Mouse (Mus musculus): Measurements from ENCODE around the gene Dld.

Gene Dld

DNA sequence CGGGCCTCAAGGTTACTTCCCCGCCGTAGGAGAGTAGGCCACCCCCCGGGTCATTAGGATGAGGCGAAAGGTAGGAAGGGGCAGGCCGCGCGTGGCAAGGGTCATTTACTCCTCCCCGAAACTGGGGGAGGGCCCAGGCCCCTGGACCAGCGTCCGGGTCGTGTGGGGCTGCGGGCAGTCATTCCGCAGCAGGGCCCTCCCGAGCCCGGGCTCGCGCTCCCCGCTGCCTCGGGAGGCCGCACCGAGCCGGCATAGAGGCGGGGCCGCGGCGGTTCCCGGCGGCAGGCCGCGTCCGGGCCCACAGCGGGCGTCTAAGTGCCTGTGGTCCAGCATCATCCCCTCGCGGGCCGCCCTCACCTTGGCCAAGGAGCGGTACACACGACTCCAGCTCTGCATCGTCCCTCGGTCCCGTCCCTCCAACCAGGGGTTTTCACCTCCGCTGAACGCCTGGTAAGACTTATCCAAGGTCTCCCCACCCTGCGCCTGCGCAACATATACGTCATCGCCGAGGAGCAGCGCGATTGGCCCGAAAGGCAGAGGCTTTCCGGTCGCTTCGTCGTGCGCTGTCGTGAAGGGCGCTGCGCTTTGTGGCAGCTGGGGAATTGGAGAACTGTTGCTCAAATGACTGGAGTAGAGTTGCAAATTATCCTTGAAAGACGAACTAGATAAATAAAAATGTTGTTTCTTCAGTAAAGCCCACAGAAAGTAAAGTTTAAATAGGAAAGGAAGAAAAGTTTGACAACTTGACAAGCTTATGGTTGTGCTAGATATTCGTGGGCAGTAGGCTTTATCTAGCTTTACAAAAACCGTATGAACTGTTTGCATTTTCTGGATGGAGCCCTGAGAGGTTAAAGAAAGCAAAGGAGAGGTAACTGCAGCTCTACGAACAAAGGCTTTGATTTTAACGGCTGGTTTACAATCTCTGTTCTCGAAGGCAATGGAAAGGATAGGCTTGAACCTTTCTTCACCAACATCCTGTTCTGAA is at the start of gene Dld:
Dld (minus strand) TSS at position 510 of the 985 bp plus-strand sequence.
- peak; percentile 93 for DNase-seq

DNA sequence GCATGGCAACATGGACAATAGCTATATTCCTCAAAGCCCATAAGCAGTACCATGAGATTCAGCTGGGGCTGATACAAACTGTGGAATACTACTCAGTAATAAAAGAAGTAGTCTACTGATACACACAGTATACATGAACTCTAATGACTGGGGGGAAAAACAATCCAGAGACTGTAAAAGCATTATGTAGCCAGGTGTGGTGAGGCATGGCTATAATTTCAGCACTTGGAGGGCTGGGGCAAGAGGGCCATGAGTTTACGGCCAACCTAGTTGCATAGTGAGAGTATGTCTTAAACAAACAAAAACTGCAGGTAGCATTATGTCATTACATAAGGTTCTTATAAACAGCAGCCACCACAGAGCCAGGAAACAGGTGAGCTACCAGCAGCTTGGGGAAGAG is 49.6 kb upstream of the Dld start:
- DNase-seq, result no peak

DNA sequence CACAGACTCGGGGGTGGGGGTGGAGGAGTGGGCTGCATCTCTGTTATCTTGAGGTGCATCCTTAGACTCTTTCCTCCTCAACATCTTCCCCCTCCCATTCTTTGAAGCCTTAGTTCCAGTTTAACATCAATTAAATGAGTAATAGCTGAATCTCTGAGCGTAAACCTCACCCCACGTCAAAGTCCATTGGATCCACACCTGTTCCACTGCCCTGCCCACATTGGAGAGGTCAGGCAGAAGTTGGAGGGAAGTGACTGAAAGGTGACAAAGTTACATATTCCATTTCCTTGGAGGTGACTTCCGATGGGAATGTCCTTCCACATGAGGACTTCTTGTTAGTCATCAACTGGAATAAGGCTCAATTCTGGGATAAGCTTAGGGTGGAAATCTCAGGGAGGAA is 46.5 kb upstream of the Dld start:
- DNase-seq, result no peak

DNA sequence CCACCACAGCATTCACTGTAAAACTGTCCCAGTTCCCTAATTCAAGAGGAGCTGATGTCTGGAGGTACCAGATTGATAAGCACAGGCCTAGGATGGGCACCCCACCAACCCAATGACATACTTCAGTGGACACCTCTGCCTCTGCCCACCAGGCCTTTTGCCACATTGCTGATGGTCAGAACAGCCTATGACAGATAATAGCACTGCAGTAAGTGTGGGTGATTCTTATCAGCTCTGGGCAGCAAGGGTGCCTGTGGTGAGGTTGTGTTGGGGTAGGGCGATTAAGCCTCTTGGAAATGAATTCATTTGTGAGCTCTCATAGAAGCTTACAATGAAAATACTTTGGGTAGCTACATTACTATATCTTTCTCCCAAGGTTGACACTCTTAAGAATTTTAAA is 44.6 kb upstream of the Dld start:
- no peak for DNase-seq

DNA sequence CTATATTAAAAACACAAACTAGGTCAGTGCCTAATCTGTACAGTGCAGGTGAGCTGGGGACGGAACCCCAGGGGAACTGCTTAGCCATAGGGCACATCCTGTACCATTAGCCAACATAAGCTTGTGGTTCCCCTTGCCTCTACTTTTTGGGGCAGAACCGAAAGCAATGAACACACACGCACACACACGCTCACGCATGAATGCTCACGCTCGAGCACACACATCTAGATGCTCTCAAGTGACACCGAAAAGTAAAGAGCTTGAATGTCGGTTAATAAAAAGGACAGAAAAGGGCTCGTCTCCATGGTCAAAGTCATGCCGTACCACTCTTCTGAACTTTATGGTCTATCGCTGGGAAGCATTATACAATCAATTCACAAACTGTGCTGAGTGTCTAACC is 40.4 kb upstream of the Dld start:
- DNase-seq, result no peak

DNA sequence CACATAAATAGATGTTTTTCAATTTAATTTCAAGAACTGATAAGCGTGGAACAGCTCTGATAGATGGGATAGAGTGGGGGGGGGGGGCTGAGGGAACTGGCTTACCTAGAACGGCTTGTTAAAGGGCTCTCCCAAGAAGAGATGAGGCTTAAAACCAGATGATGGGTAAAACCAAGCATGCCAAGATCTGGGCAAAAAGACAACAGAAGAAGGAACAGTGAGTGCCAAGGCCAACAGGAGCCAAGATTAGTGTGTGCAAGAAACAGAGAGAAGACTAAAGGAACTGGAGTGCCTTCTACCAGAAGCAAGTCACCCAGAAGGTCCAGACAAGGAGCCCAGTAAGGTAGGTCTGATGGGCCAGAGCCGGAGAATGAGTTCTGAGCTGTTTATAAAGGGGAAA is 39.3 kb upstream of the Dld start, which contains the start of gene Slc26a3:
Slc26a3 (plus strand) TSS at position 301 of the 400 bp plus-strand sequence.
- no peak for DNase-seq

DNA sequence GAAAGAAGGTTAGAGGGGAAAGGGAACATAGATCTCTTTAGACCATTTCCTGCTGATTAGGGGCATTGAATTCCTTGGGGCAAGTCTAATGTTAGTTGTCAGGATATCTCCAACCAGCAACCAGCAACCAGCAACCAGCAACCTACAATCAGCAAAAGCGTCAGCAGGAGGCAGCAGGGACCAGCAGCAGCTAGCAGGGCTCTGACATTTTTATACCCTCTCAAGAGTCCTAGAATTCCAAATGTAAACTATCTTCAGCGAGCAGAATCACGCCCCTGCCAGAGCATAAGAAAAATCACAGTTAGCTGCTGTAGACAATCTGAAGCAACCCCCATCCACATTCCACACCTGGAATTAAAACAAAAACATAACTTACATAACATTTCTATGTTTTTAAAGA is 36.0 kb upstream of the Dld start:
- no peak for DNase-seq

DNA sequence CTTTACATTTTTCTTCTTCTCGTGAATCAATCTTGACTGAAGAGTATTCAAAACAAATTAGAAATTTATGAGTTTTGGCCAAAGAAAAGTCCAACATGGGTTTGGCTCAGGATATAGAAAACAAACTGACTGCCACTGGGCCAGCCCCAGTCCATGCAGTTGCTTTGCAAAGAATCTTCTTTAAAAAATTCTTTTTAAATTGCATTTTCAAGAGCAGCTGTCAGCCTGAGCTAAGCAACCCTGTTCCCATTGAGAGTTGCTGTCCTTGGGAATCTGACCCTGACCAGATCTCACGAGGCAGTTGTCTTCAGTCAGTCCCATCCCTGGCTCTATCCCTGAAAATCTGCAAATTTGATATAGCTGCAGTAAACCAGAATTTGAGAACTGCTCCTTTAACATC is 31.2 kb upstream of the Dld start:
- DNase-seq, result no peak

DNA sequence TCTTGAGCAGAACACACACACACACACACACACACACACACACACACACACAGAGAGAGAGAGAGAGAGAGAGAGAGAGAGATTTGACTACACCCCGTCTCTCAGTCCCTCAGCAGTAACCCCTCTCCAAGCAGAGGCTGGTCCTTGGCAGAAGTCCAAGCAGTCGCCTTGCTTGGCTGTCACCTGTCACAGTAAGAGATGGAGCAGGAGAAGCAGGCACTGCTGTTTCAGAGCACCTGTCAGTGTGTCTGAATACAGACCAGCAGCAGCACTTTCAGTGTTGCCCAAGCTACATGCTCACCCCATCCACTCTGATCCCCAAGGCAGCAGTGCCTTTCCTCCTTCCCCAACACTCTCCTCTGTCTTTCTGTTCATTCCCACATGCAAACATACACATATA is 29.6 kb upstream of the Dld start:
- DNase-seq, result no peak

DNA sequence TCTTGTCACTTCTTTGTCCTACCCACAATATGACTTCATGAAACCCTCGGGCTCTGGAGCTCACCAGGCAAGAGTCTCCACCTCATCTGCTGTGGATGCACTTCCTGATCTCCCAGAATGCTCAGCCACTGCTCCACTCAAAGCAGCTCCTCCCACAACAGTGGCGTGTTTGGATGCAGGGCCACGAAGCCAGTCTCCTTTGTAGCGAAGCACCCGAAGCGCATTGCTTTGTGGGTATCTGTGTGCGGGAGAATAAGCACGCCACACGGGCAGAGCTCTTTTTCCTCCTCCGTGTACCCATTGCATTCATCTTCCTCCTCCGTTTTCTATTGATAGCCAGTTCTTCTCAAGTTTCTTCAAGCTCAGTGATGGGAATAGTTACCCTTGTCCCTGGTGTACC is 26.0 kb upstream of the Dld start:
- no peak for DNase-seq

DNA sequence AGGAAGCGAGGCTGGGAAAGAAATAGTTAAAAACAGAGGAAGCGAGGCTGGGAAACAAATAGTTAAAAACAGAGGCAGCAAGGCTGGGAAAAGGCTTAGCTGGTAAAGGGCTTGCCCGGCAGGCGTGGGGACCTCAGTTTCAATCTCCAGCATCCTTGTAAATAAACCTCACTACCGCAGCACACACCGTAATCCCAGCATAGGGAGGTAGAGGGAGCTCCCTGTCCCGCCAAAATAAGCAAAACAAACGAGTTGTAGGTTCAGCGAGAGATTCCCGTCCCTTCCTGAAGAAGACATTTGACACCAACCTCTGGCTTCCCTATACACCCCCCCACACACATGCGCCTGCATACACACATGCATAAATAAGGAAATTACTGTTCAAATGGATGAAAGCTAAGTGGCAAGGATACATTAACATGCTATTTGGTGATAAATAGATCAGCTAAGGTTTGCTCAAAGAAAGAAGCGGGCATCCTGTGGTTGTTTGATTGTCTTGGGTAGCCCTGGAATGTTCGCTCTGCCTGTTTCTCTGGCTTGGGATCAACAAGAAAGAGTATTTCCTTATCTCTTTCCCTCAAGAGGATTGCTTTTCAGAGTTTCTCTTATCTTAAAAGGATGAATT is 25.2 kb upstream of the Dld start:
- no peak for DNase-seq

DNA sequence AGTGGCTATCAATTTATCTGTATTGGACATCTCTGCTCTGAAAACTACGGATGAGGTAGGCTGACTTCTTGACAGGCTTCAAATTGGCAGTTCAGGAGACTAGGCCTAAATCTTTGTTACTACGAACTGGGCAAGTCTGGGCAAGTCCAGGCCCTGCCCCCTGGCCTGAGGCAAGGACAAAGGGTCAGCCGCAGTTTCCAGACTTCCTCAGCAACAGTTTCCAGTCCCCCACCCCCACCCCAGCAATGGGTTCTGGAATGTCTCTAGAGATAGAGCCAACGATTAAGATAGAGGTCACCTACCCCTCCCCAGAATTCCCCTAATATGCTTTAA is 24.0 kb upstream of the Dld start:
- no peak for DNase-seq

DNA sequence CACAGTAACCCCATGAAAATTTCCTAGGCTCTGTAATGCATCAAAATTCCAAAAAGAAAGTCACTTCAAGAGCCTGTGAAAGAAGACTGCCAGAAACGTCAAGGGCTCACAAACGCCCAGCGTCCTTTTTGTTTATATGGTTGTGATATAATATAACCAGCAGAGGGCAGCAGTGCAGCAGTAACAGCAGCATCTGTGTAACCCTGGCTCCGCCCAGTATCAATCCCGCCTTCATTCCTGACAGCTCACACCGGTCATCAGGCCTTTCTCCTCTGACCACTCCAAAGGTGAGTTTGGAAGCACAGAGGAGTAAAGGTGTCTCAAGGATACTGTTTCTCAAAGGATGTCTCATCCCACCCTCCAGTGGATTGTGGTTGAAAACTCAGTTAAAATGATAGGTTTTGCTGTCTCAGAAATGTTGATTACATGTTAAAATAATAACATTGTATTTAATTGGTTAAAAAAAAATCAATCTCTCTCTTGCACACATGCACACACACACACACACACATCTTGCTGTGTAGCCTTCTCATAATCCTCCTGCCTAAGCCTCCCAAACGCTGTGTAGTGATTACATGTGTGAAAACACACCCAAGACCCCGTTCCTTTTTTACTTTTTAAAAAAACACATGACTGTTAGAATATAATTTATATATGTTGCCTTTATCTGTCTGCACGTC is 23.5 kb upstream of the Dld start:
- DNase-seq, result peak; percentile 41

DNA sequence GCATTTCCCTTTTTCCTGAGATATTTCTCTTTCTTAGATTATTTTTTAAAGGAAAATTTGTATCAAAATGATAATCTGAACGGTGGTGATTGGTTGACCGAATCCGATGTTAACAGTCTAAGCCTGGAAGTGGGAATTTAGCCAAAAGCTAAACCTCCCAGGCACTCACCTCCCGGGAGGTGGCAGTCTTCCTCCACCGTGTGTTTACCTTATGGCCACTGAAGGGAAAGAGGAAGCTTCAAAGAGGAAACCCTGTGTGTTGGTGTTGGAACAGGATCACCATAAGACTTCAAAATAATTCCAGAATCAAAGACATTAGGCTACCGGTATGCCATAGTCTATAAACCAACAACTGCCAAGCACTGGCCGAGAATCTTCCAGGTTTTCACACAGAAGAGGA is 18.4 kb upstream of the Dld start:
- no peak for DNase-seq

DNA sequence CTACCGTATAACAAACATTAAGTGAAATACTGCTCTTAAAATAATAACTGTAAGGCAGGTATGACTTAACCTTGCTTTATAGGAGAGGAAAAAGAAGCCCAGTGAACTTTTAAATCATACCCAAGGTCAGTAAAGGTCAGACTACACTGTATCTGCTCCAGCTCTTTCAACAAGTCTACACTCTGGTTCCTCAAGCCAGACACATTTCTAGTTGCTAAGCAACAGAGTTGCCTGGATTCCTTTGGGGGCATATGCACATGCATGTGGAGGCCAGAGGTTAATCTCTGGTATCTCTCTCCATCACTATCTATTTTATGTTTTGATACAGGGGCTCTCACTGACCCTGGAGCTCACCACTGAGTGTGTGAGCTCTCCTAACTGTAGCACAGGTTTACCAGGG is 17.9 kb upstream of the Dld start:
- no peak for DNase-seq

DNA sequence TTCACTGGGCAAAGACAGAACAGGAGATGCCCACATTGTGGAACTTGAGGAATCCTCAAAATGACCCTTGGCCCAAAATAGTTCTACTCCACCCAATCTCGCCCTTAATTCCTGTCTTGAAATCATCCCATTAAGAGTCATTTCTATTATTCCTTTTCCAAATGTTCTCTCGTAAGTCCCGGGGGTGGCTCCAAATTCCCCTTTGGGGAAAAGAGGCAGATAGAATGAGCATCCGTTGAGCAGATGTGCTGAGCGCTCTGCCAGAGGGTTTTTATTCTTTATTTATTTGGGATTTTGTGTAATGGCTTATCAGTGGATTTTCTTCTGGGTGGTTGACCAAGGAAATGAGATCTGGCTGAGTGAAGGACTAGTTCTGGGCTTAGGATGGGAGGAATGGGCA is 16.5 kb upstream of the Dld start:
- no peak for DNase-seq

DNA sequence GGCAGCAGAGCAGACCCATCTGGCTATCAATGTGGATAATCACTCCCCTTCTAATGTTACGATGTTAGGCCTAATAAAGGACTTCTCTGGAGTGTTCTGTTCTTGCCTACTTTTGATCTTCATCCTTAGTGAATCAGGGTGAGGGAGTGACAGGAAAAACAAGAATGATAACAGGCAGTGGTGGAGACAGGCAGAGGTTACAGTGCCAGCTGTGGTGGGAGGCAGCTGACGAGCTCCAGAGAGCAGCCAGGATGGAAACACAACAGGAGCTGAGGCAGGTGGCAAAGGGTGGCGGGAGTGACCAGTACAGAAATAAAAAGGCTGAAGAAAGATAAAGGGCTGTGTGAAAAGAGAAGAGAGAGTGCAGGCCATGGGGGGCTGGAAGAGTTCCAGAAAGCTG is 15.2 kb upstream of the Dld start:
- DNase-seq, result no peak

DNA sequence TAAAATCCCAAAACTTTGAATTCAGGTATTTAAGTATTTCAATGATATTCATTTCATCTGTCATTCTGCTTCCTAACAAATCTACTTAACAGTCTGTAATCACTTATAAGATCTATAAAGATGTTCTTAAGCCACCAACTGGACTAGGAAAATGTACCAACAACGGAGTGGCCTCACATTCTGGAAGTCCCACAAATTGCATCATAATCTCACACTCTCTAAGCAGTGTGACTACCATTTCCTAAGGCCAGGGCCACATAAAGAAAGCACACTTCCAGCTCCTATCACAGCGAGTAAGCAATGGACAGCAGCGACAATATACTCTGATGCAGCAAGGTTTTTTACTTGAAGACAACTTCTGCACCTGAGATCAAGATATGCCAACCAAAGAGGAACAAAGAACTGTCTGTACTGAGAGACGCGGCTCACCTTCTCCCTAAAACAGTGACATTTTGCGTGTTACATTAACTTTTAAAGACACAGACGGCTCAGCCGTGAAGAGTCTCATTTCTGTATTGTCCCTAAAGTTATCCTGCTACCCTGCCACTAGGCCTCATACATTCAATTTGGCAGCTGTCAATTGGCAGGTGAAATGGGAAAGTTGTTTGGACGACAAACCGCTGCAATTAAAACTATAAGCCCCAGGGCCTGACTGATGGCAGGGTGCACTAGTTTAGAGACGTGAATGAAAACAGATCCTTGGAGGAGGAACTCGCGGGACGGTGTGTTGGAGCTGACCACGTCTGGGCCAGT is 886 bp downstream of the Dld start:
- no peak for DNase-seq

DNA sequence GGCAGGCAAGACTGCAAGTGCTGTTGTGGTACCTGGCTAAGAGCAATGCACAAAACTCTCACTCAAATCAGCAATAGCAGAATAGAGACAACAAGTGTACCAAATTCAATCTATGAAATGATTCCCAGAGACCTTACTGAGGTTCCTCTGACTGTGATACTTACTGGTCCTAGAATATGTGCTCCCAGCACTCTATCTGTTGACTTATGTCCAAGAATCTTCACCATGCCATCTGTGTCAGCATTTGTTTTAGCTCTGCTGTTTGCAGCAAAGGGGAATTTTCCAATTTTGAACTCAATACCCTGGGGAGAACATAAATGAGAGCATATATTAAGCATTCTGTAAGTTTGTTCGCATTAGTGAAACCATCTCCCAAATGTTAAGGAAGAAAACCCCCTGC is 18.0 kb downstream of the Dld start:
- no peak for DNase-seq

DNA sequence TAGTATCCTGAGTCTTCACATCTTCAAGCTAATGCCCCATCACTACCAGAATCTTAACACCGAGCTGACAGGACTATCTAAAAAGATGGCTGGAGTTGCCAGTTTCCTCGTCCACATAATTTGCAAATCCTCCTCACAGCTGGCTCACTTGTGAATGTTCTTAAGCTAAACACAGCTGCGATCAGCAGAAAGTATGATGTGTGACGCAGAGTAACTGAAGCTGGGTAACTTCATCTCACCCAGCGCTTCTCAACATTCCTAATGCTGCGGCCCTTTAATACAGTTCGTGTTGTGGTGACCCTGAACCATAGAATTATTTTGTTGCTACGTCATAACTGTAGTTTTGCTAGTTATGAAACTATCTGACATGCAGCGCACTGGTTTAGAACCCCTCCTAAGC is 24.1 kb downstream of the Dld start:
- DNase-seq, result no peak

DNA sequence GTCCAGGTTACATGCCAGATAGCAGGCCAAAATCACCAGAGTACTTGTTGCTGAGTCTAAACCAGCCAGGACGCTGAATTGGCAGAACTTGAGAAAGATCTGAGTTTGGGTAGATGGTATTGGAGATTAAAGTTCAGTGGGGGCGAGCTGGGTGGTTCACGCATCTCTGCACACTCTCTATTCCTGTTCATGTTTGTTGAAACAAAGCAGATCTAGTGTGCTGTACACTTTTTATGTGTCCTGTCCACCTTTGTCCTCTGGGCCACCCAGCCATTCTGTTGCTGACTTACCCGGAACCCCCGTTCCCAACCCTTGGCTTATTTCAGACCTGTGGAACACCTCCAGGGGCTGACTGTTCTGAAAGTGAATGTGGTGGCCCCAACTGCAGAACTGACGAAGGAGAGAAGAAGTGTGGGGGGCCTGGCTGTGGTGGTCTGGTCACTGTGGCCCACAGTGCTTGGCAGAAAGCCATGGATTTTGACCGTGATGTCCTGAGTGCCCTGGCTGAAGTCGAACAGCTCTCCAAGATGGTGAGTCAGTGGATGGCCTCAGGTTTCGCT is 28.0 kb downstream of the Dld start:
- DNase-seq, result no peak

DNA sequence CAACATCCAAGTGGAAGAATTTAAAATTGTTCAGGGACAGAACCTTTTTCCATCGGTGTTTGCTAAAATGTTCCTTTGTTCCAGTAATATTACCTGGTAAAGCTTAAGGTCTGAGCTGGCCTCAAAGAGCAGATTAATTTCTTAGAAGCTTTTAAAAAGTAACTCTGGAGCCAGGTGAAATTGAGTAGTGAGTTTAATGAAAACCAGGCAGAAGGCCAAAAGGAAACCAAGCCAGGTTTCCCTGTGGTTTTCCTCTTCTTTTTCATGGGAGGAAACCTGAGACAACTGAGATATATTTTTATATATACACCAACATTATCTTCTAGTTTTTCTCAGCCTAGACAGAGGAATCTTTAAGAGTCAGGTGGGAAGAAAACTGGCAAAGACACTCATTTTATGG is 29.7 kb downstream of the Dld start:
- DNase-seq, result no peak

DNA sequence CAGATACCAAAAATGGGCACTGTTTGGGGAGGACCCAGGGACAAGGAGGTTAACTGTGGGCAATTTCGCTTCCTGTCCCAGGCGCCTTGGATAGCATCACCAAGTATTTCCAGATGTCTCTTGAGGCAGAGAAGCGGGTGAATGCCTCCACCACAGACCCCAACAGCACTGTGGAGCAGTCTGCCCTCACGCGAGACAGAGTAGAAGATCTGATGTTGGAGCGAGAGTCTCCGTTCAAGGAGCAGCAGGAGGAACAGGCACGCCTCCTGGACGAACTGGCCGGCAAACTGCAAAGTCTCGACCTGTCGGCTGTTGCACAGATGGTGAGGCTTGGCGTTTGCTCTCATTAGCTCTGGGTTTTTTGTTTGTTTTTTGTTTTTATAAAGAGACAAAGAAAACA is 30.4 kb downstream of the Dld start:
- no peak for DNase-seq

Measured in cerebellum, adult 11 months (tissue).